Mouse (Mus musculus) adrenal gland, adult 10 weeks (tissue): ENCODE results near the gene Prkcz. TPM values are rescaled to one million over a fixed set of nuclear protein-coding genes. Genes with fewer than 3 reads are reported as not detected.

Experiments
- polyA plus RNA-seq: library from polyadenylated mRNA; stranded (reverse); fragments of 350-450 nt; fragmentation: Illumina TruSeq; extraction: RNeasy Lipid Tissue Mini Kit (QIAGEN cat#74804); gene quantifications from one replicate; pipeline ENCODE4 v1.2.3, GENCODE M21; 2014; ENCODE audit warnings: low read depth, low replicate concordance

Gene Prkcz
- polyA plus RNA-seq, result 1.2 TPM

GRCm38 (mm10) chr4:155361303-155361791 lies at the start of gene Prkcz:
Gene Prkcz (minus strand): TSS chr4:155361361.

GRCm38 (mm10) chr4:155409058-155409776 lies 48.1 kb upstream of the Prkcz start, which contains the start of gene Cfap74:
Gene Cfap74 (plus strand): TSS chr4:155409190.

GRCm38 (mm10) chr4:155397511-155398221 lies 36.5 kb upstream of the Prkcz start, which contains the start of gene Gabrd:
Gene Gabrd (minus strand): TSS chr4:155398112.

GRCm38 (mm10) chr4:155249648-155250351 lies 111.4 kb downstream of the Prkcz start, which contains the start of gene Faap20:
Gene Faap20 (plus strand): TSS chr4:155249802.

GRCm38 (mm10) chr4:155222552-155222840 lies 138.7 kb downstream of the Prkcz start, which contains the start of gene Ski:
Gene Ski (minus strand): TSS chr4:155222592.

Other genes starting within 250 kb of the Prkcz start
- gene Ski, start 138.8 kb downstream of the Prkcz start, polyA plus RNA-seq, result 70.6 TPM
- gene Faap20, start 111.6 kb downstream of the Prkcz start, polyA plus RNA-seq, result 1.3 TPM
- gene Gabrd, start 36.8 kb upstream of the Prkcz start, polyA plus RNA-seq, result not detected
- gene Cfap74, start 47.8 kb upstream of the Prkcz start, polyA plus RNA-seq, result 0.47 TPM
- gene Tmem52, start 107.8 kb upstream of the Prkcz start, polyA plus RNA-seq, result not detected
- 228 TPM for gene Gnb1, start 130.0 kb upstream of the Prkcz start, polyA plus RNA-seq
- gene Nadk, start 201.0 kb upstream of the Prkcz start, polyA plus RNA-seq, result 136 TPM
- gene Slc35e2, start 240.1 kb upstream of the Prkcz start, polyA plus RNA-seq, result 35.3 TPM